Mouse (Mus musculus) frontal cortex, adult 2 months (tissue): ENCODE measurements at regions not wholly inside any gene's neighbourhood (a gene's known extent, or its start where the extent isn't known, plus 50 kb on each side); places are given as distances from the start of the nearest gene placed in this dataset.

Source experiments
- DNase-seq, 2 experiments: peaks; one replicate each; pipeline ENCODE4 v3.0.0; 2022; ENCODE audit warnings: low spot score in 1 of 2; ENCODE audit errors: extremely low spot score in 1 of 2

DNA sequence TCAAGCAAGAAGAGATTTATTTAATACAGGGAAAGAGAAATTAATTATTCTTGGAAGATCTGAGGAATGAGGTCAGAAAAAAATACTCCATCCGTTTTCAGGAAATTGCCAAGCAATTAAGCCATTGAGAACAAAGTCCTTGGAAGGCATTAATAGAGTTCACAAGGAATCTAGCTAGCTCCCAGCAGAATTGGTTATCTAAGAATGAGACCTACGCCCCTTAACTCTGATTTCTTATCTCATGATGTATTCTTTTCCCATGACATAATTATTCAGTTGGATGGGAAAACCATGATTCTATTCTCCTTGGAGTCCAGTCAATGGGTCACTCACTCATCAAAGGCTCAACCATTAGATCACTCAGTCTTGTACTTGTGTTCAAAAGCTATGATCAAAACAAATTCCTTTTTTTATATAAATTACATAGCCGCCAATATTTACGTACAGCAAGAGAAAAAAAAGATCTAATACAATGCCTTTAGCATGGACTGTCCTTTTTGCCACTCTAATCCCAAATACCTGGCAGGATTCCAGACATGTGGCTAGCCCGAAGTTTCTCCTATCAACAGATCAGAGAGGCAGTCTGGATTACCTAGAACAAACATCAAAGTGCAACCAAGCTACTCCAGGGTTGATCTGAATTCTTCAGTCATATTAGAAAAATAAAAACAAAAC, 213.3 kb downstream of the Galc start:
- no peak for DNase-seq

- DNase-seq, result no peak
Measured at GRCm38 (mm10) chr12:98043436-98043835, 215.8 kb downstream of the Galc start.

DNA sequence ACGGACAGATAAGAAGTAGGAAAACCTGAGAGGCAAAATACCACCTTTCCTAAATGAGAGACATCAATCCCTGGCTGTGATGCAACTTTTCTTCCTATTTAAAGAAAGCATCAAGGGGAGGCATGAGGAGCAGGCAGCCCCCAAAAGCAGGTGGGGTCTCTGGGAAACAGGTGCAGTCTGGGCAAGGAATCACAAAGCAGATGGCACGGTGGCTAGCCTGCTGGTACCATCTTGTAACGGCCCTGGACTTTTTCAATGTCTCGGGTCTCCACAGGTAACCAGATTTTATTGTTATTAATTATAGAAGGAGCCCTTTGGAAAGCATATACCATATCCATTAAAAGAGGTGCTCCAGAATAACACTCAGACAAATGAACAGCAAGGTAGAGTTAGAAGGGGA, 219.6 kb downstream of the Galc start:
- no peak for DNase-seq

- peak in 1 of 2 experiments; percentile 13 for DNase-seq
Measured at GRCm38 (mm10) chr12:98023655-98024054, 235.6 kb downstream of the Galc start.

GRCm38 (mm10) chr12:98014607-98015278, 244.5 kb downstream of the Galc start:
- no peak for DNase-seq

GRCm38 (mm10) chr12:98009175-98009574, 250.1 kb downstream of the Galc start:
- no peak for DNase-seq

GRCm38 (mm10) chr12:98005671-98006469, 253.4 kb downstream of the Galc start:
- no peak for DNase-seq

DNA sequence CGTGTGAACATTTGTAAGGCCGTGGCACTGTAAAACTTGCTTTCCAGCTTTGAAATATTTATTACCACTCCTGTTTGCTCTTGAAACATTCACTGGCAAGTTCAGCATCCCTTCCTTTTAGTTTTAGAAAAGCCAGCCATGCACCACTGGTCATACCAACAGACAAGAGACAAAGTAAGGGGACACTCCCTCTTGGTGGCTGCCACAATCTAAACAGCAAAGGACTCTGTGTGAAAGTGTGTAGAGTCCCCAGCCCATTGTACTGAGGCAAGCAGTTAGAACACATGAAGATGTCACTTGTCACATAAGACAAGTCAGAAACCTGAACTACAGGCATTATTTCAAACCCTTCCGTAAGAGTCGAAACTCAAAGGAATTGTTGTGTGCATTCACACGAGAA, 257.0 kb downstream of the Galc start:
- DNase-seq, result no peak

GRCm38 (mm10) chr12:97994884-97995283, 264.4 kb downstream of the Galc start:
- no peak for DNase-seq

DNA sequence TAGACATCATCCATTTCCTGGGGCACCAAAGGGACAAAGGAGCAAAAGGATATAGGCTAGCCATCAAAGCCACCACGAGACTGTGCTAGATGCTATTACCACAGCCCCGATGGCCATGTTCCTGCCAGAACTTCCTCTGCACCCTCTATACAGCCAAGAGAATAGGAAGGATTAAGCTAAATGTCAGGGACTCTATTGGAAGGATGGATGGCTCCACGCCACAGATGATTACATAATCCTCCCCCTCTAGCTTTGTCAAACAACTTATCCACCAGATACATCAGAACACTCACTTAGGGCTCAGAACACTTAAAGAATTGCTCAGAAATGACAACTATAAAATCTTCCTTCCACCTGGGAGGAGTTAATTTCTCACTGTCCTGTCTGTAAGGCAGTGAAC, 265.3 kb downstream of the Galc start:
- peak in 1 of 2 experiments; percentile 15 for DNase-seq

- peak; percentile 58 to 66 for DNase-seq
Measured at GRCm38 (mm10) chr12:97983390-97983789, 275.9 kb downstream of the Galc start.

DNA sequence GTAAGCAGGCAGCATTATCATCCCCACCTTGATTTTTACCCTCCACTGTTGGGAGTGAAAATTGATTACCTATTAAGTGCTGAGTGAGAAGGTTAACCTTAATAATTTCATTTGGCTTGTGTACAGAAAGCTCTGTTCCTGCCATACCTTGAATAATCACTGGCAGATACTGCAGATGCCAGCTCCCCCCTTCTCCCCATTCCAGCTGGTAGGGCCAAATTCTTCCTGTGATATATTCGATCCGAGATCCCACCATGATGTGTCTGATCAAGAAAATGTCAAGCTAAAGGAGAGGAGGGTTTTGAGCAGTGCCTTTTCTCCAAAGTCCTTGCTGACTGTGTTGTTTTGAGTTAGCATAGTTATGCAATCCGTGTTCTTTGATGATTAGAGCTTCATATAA, 280.6 kb downstream of the Galc start:
- DNase-seq, result no peak

GRCm38 (mm10) chr12:97978178-97978651, 281.0 kb downstream of the Galc start:
- DNase-seq, result no peak

DNA sequence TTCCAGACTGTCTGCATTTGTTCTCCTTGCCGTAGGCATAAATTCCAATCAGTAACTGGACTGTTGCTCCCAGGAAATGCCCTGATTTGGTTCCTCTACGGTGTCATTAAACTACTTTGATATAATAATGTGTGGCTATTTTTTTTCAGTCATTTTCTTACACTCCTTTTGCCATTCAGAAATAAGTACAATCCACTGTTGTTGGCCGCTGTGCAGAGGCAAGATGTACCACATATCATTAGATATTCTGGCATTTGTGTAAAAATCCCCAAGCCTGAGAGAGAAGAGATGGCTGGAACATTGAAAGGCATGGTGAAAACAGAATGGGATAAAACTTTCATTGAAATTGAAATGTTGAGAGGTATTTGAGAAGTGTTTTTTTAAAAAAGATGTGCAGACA, 281.6 kb downstream of the Galc start:
- DNase-seq, result no peak

- DNase-seq, result peak; percentile 26 to 74
Measured at GRCm38 (mm10) chr12:97973909-97974510, 285.2 kb downstream of the Galc start.

DNA sequence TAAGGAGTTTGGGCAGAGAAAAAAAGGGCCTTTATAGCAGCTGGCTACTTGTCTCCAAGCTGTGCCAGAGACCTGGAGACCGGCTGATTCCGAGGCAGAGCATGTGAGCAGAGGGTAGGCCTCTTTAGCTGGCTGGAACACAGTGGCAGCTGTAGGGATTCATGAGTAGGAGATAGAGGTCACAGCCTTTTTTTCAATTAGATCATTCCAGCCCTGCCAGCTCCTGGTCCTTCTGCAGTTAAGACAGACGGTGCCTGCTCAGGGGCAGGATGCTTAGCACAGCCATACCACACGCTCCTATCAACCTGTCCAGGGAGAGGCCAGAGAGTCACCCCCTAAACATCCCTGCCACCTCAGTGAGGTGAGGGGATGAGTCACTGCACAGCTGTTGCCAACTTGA, 302.1 kb downstream of the Galc start:
- DNase-seq, result no peak

DNA sequence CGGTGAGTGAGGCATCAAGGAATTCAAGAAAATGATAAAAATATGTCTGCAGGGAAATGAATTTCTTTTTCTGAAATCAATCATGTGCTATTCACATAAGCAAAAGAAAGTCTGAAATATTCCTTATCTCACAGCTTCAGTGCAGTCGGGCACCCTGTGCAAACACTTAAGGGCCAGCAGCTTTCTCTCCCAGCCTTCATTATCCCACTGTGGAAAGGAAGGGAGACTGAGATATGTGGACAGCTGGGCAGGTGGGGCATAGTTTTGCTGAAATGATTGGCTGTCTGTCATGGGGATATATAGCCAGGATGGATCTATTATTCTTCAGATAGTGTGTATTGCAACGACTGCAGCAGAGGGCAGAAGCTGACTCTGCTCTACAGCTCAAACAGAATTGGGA, 305.9 kb downstream of the Galc start:
- no peak for DNase-seq

DNA sequence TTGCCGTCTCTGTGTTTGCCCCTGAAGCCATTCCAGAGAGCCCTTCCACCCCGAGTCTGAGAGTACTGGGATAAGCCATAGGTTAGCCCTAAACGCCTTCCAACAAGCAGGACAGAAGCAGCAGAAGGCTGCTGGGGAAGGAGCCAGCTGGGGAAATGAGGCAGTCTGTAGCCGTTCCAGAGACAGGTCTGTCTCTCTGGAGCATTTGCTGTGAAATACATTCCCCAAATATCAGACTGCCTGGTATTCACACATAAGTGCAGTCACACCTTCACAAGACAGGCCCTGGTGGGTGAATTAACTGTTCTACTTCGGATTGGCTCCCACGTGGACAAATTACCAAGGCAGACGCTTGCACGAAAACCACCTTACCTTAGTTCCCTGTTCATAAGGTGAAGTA, 307.1 kb downstream of the Galc start:
- peak in 1 of 2 experiments; percentile 21 for DNase-seq

DNA sequence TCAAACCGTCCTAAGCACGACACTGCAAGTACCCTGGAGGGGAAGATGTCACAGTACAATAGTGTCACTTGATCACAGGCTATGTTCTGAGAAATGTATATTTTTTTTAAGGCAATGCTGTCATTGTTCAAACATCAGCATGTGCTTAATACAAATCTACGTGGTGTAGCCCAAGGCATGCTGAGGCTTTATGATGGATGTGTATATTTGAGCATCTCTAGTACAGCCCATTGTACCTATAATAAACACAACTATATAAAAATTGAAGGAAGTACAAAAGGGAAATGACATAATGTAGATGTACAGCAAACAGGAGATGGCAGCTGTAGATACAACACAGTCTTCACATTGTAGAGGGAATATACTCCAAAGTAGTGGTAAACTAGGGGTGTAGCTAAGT, 309.2 kb downstream of the Galc start:
- no peak for DNase-seq

- DNase-seq, result peak in 1 of 2 experiments; percentile 6
Measured at GRCm38 (mm10) chr12:97947421-97947820, 311.8 kb downstream of the Galc start.

GRCm38 (mm10) chr12:97938361-97938760, 320.9 kb downstream of the Galc start:
- DNase-seq, result no peak
